Mouse (Mus musculus): Measurements from ENCODE around the gene Gsta3. TPM values are rescaled to one million over a fixed set of nuclear protein-coding genes. Genes with fewer than 3 reads are reported as not detected.

Gene Gsta3
- polyA plus RNA-seq (2015; fragmentation: Nextera tagmentation; extraction: Ambion mirVana) = 0.59 and 0.67 TPM in 2 replicates

DNA sequence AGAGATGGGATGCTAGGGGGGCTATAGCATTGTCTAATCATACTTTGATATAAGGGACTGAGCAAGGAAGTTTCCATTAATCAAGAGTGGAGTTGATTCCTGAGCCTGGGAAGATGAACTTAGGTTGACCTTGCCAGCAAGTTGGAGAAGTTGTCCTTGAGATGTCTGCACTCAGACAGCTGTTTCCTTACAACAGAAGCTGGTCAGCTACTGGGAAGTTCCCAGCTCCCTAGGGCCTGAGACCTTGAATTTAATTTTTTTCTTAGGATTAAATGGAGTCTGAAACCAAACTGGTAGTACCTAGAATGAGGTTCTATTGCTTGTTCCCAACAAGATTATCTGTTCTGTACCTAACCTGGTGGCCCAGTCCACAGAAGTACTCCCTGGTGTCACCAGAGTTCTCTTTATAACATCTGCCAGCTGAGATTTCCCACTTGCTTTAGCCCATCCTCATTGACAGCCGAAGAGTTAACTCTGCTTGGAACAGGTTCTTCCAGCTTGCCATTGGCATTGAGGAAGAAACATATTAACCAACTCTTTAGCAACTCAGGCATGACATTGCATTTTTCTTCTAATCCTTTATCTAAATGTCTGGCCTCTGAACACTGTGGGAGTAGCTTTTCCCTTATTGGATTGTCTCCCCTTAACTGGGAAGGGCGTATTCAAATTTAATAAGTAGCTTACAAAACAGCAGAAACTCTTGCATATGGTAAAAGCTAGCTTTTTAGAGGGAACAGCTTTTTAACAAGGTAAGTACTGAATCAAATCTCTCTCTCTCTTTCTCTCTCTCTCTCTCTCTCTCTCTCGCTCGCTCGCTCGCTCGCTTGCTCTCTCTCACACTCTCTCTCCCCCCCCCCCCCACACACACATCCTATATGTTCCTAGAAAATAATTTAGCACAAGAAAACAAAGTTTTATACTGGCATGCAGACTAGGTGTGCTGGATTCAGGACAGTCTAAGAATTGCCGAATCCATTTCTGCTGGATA lies at the start of gene Gsta3:
TSS of gene Gsta3 (plus strand) at position 679 of the 988 bp plus-strand sequence.

DNA sequence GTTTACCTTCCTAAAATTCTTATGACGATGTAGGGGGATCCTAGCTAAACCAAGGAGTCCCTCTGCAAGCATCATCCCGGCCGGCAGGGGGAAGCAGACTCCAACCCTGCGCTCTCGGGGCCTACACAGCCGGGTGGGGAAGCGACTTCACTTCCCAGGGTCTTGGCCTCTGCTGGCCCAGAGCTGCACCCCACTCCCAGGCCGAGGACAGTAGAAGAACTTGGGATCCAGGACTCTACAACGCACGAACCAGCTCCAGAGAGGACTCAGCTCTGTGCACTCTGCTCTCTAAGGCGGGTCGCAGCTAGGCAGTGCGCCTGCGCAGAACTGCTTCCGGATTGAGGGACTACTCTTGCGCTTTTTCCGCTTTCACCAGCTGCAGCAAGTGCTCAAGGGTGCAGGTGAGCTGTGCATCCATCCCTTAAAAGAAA lies 21.9 kb upstream of the Gsta3 start, which contains the start of gene Tmem14a:
TSS of gene Tmem14a (plus strand) at position 87 of the 431 bp plus-strand sequence.

Other genes with a start within 250 kb of the Gsta3 start
- gene Tram2, start 161.4 kb upstream of the Gsta3 start, polyA plus RNA-seq (2015; fragmentation: Nextera tagmentation; extraction: Ambion mirVana) = 2.0 and 2.1 TPM in 2 replicates
- 27.0 and 32.7 TPM in 2 replicates for gene Tmem14a, start 22.0 kb upstream of the Gsta3 start, polyA plus RNA-seq (2015; fragmentation: Nextera tagmentation; extraction: Ambion mirVana)
- not detected in 2 replicates for gene Khdc1a, start 109.1 kb downstream of the Gsta3 start, polyA plus RNA-seq (2015; fragmentation: Nextera tagmentation; extraction: Ambion mirVana)
- not detected in 2 replicates for gene Khdc1c, start 127.7 kb downstream of the Gsta3 start, polyA plus RNA-seq (2015; fragmentation: Nextera tagmentation; extraction: Ambion mirVana)
- gene Khdc1b, start 143.0 kb downstream of the Gsta3 start, polyA plus RNA-seq (2015; fragmentation: Nextera tagmentation; extraction: Ambion mirVana) = 0.10 TPM in 2 replicates

Measured in neural tube, postnatal 0 days (tissue).